In the genomic region with DNA sequence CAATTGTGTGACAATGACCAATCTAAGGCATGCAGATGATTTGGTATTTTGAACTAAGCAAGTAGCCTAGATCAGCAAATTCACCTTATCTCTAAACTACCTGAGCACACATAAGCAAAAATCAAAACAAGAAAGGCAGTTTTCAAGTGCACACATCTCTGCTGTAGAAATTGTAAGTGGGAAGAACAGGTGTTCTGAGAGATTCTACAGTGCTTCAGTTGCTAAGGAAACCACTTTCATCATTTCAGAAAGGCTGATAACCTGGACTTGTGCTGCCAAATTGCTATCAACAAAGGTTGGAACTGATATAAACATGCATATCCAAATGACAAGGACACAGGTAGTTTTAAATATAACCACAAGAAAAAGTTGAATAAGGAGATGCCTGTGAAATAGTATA, we compare ENCODE assay signal across 20 mouse cellular contexts.
"Had no signal": no experiment of that assay in that cellular context is flagged by ENCODE, and none has a peak within 500 bp of the region (broad histone marks: within the 10 kb centered on the region; RNA-seq: fewer than 3 reads in every experiment).

No protein-coding gene starts in this region.

- H3K27me3 ChIP-seq: liver, embryonic 13.5 days; neural tube, embryonic 12.5 days; neural tube, embryonic 15.5 days had no signal

- DNase-seq: kidney, adult 2 months; kidney, postnatal 25 days; layer of hippocampus, adult 9-11 months; layer of hippocampus, postnatal 36 days; liver, embryonic 13.5 days; lung, adult 2 months; lung, postnatal 14 days; lung, postnatal 4 days; right cerebral cortex, adult 18-20 months; right cerebral cortex, postnatal 14 days; right cerebral cortex, postnatal 4 days; thymus, adult 2 months; thymus, postnatal 14 days; thymus, postnatal 4 days had no signal

- H3K4me1 ChIP-seq: liver, embryonic 13.5 days; neural tube, embryonic 12.5 days; neural tube, embryonic 15.5 days had no signal

- H3K9me3 ChIP-seq: liver, embryonic 13.5 days; neural tube, embryonic 12.5 days; neural tube, embryonic 15.5 days had no signal

- H3K9ac ChIP-seq: liver, embryonic 13.5 days; neural tube, embryonic 12.5 days; neural tube, embryonic 15.5 days had no signal

- H3K4me3 ChIP-seq: layer of hippocampus, adult 2 months; left cerebral cortex, adult 2 months; liver, embryonic 13.5 days; neural tube, embryonic 12.5 days; neural tube, embryonic 15.5 days had no signal

- H3K36me3 ChIP-seq: liver, embryonic 13.5 days; neural tube, embryonic 12.5 days; neural tube, embryonic 15.5 days had no signal

- H3K27ac ChIP-seq: kidney, postnatal 0 days; layer of hippocampus, adult 2 months; left cerebral cortex, adult 2 months; liver, embryonic 13.5 days; neural tube, embryonic 12.5 days; neural tube, embryonic 15.5 days; stomach, postnatal 0 days had no signal

- H3K4me2 ChIP-seq: liver, embryonic 13.5 days; neural tube, embryonic 12.5 days; neural tube, embryonic 15.5 days had no signal
